Mouse (Mus musculus): ENCODE measurements at regions not wholly inside any gene's neighbourhood (a gene's known extent, or its start where the extent isn't known, plus 50 kb on each side); places are given as distances from the start of the nearest gene placed in this dataset.

- DNase-seq (ENCODE audit: low spot score in 2 of 2), result no peak
These were observed 748.4 kb downstream of the Inhba start for GRCm38 (mm10) chr13:16760045-16760444.

GRCm38 (mm10) chr13:16761415-16761814, 749.8 kb downstream of the Inhba start:
- DNase-seq (ENCODE audit: low spot score in 2 of 2), result no peak

GRCm38 (mm10) chr13:16762326-16762725, 750.7 kb downstream of the Inhba start:
- DNase-seq (ENCODE audit: low spot score in 2 of 2), result no peak

- no peak for DNase-seq (ENCODE audit: low spot score in 2 of 2)
These were observed 751.3 kb downstream of the Inhba start for GRCm38 (mm10) chr13:16762727-16763512.

GRCm38 (mm10) chr13:16763746-16764145, 752.1 kb downstream of the Inhba start:
- DNase-seq (ENCODE audit: low spot score in 2 of 2), result peak; percentile 16 to 64

GRCm38 (mm10) chr13:16769409-16769808, 757.8 kb downstream of the Inhba start:
- DNase-seq (ENCODE audit: low spot score in 2 of 2), result no peak

- DNase-seq (ENCODE audit: low spot score in 2 of 2), result no peak
These were observed 758.3 kb downstream of the Inhba start for GRCm38 (mm10) chr13:16769848-16770422.

- DNase-seq (ENCODE audit: low spot score in 2 of 2), result no peak
These were observed 760.2 kb downstream of the Inhba start for GRCm38 (mm10) chr13:16771845-16772244.

- no peak for DNase-seq (ENCODE audit: low spot score in 2 of 2)
These were observed 793.9 kb downstream of the Inhba start for GRCm38 (mm10) chr13:16805560-16805959.
